In genomic region chr3:154893225-154893624, GRCm38 (mm10) we compare ENCODE assay signal across 25 mouse cellular contexts.
DNase-seq lines count a peak whose midpoint lies in the region; ATAC-seq and TF ChIP-seq lines count a peak whose summit lies in the region.
"Had no signal": no experiment of that assay in that cellular context is flagged by ENCODE, and none has a peak within 500 bp of the region (broad histone marks: within the 10 kb centered on the region; RNA-seq: fewer than 3 reads in every experiment).

No protein-coding gene starts in this region.

- no peak overlapping the region for H3K9ac ChIP-seq in limb, embryonic 11.5 days (ENCODE audit: low read length)
- no peak overlapping the region for H3K9ac ChIP-seq in midbrain, embryonic 11.5 days (ENCODE audit: low read length)
- H3K9ac ChIP-seq in midbrain, postnatal 0 days (replicated peaks; ENCODE audit: low read length, poor library complexity, severe bottlenecking) = no peak overlapping the region
- H3K9ac ChIP-seq: heart, embryonic 13.5 days; limb, embryonic 12.5 days; liver, embryonic 15.5 days had no signal

- no peak overlapping the region for H3K4me3 ChIP-seq in limb, embryonic 11.5 days (ENCODE audit: low read depth, low read length)
- H3K4me3 ChIP-seq in limb, embryonic 10.5 days = no peak overlapping the region
- H3K4me3 ChIP-seq in midbrain, embryonic 11.5 days (ENCODE audit: low read depth, low read length) = no peak overlapping the region
- H3K4me3 ChIP-seq in midbrain, postnatal 0 days (ENCODE audit: low read depth, low read length) = no peak overlapping the region
- H3K4me3 ChIP-seq: gastrocnemius, adult 2 months; heart, embryonic 13.5 days; limb, embryonic 12.5 days; liver, embryonic 15.5 days had no signal

- peak; percentile 53 for DNase-seq in heart, adult 11 months
- no peak for DNase-seq in heart, postnatal 25 days (ENCODE audit: low spot score)
- no peak for DNase-seq in limb, embryonic 11.5 days (ENCODE audit: low spot score)
- no peak for DNase-seq in limb, embryonic 10.5 days (ENCODE audit: low spot score)
- no peak for DNase-seq in midbrain, embryonic 11.5 days (ENCODE audit: low spot score, missing footprints)
- DNase-seq in midbrain, postnatal 0 days (ENCODE audit: low spot score) = no peak
- no peak for DNase-seq in urinary bladder, adult 18-20 months (ENCODE audit: low spot score in 2 of 2)
- DNase-seq in gastrocnemius, postnatal 36 days = no peak
- DNase-seq: adrenal gland, postnatal 25 days; cerebellum, adult 18-20 months; cerebellum, postnatal 10 days; gastrocnemius, adult 2 months; heart, postnatal 14 days; kidney, adult 18-20 months; kidney, postnatal 10 days; layer of hippocampus, adult 9-11 months; lung, postnatal 14 days; midbrain, embryonic 14.5 days; right cerebral cortex, postnatal 25 days; thymus, postnatal 14 days had no signal

- H3K36me3 ChIP-seq in limb, embryonic 11.5 days (ENCODE audit: control insufficient read depth, insufficient read depth, low read length) = no peaks in the 10 kb centered on the region
- H3K36me3 ChIP-seq in limb, embryonic 10.5 days = no peaks in the 10 kb centered on the region
- H3K36me3 ChIP-seq in midbrain, embryonic 11.5 days (ENCODE audit: control insufficient read depth, insufficient read depth, low read length) = no peaks in the 10 kb centered on the region
- H3K36me3 ChIP-seq in midbrain, postnatal 0 days (ENCODE audit: insufficient read depth, low read length) = no peaks in the 10 kb centered on the region
- H3K36me3 ChIP-seq: limb, embryonic 12.5 days; liver, embryonic 15.5 days had no signal

- no peaks in the 10 kb centered on the region for H3K4me1 ChIP-seq in limb, embryonic 11.5 days (ENCODE audit: control insufficient read depth, insufficient read depth, low read length)
- H3K4me1 ChIP-seq in limb, embryonic 10.5 days = no peaks in the 10 kb centered on the region
- H3K4me1 ChIP-seq in midbrain, embryonic 11.5 days (ENCODE audit: control insufficient read depth, insufficient read depth, low read length) = no peaks in the 10 kb centered on the region
- H3K4me1 ChIP-seq in midbrain, postnatal 0 days (ENCODE audit: insufficient read depth, low read length) = no peaks in the 10 kb centered on the region
- H3K4me1 ChIP-seq: limb, embryonic 12.5 days; liver, embryonic 15.5 days had no signal

- WGBS in limb, embryonic 11.5 days = 88% methylated on average over 3 of the region's 3 CpGs
- 88% methylated on average over 3 of the region's 3 CpGs for WGBS in limb, embryonic 10.5 days
- 88% methylated on average over 3 of the region's 3 CpGs for WGBS in midbrain, embryonic 11.5 days
- WGBS in midbrain, postnatal 0 days = 96% methylated on average over 3 of the region's 3 CpGs

- H3K9me3 ChIP-seq in limb, embryonic 11.5 days (ENCODE audit: control insufficient read depth, low read length) = no peaks in the 10 kb centered on the region
- no peaks in the 10 kb centered on the region for H3K9me3 ChIP-seq in limb, embryonic 10.5 days (replicated peaks)
- no peaks in the 10 kb centered on the region for H3K9me3 ChIP-seq in midbrain, embryonic 11.5 days (ENCODE audit: control insufficient read depth, low read length)
- H3K9me3 ChIP-seq in midbrain, postnatal 0 days (ENCODE audit: low read length) = no peaks in the 10 kb centered on the region
- H3K9me3 ChIP-seq: heart, embryonic 13.5 days; limb, embryonic 12.5 days; liver, embryonic 15.5 days had no signal

- H3K4me2 ChIP-seq in limb, embryonic 11.5 days (ENCODE audit: low read depth, severe bottlenecking) = no peak overlapping the region
- no peak overlapping the region for H3K4me2 ChIP-seq in midbrain, embryonic 11.5 days
- no peak overlapping the region for H3K4me2 ChIP-seq in midbrain, postnatal 0 days (ENCODE audit: low read depth, low read length, poor library complexity, severe bottlenecking)
- H3K4me2 ChIP-seq: heart, embryonic 13.5 days; limb, embryonic 12.5 days; liver, embryonic 15.5 days had no signal

- no peaks in the 10 kb centered on the region for H3K27me3 ChIP-seq in limb, embryonic 11.5 days (ENCODE audit: control insufficient read depth, insufficient read depth, low read length)
- no peaks in the 10 kb centered on the region for H3K27me3 ChIP-seq in limb, embryonic 10.5 days (ENCODE audit: low read depth, poor library complexity, severe bottlenecking)
- no peaks in the 10 kb centered on the region for H3K27me3 ChIP-seq in midbrain, embryonic 11.5 days (ENCODE audit: control insufficient read depth, insufficient read depth, low read length)
- H3K27me3 ChIP-seq in midbrain, postnatal 0 days (ENCODE audit: insufficient read depth, low read length) = no peaks in the 10 kb centered on the region
- H3K27me3 ChIP-seq: limb, embryonic 12.5 days; liver, embryonic 15.5 days had no signal

- intact Hi-C loops in heart, postnatal 25 days (cut with DNase I) = no loop called here
- intact Hi-C loops in gastrocnemius, postnatal 36 days (cut with DNase I) = no loop called here

- no peak overlapping the region for H3K27ac ChIP-seq in limb, embryonic 11.5 days (replicated peaks; ENCODE audit: low read depth, low read length)
- H3K27ac ChIP-seq in limb, embryonic 10.5 days = no peak overlapping the region
- no peak overlapping the region for H3K27ac ChIP-seq in midbrain, embryonic 11.5 days (ENCODE audit: low read depth, low read length)
- H3K27ac ChIP-seq in midbrain, postnatal 0 days (ENCODE audit: low read depth, low read length) = no peak overlapping the region
- H3K27ac ChIP-seq: gastrocnemius, adult 2 months; heart, embryonic 13.5 days; limb, embryonic 12.5 days; liver, embryonic 15.5 days had no signal

- peak; percentile 75; the same call in 1 of the 2 replicates for ATAC-seq in limb, embryonic 11.5 days (ENCODE audit: insufficient number of reproducible peaks, low FRiP score, low TSS enrichment, low read depth)
- 0 out of 2 replicates have a peak, but pooled peaks have one; percentile 31 for ATAC-seq in midbrain, embryonic 11.5 days (ENCODE audit: low FRiP score)
- ATAC-seq in midbrain, postnatal 0 days (ENCODE audit: low FRiP score) = no peak
- ATAC-seq: forebrain, embryonic 16.5 days; hindbrain, embryonic 16.5 days had no signal

- no peak for TF ChIP-seq CTCF in midbrain, postnatal 0 days (IDR thresholded peaks at IDR 0.05)
